Mouse (Mus musculus) embryonic facial prominence, embryonic 14.5 days (tissue): Measurements from ENCODE around the gene Olfr1065. TPM values are rescaled to one million over a fixed set of nuclear protein-coding genes. Genes with fewer than 3 reads are reported as not detected.
"Not testable (repeated sequence)": the region's sequence is repeated elsewhere in the genome, so short reads cannot be mapped to it uniquely, and the experiment has no call there.

Experiments used
- ATAC-seq: fragments of 200-750 bp; cut with Nextera tagmentation; 2 replicates; pipeline ENCODE4 v1.8.0; 2017; ENCODE audit warnings: low read depth, moderate number of reproducible peaks, moderate TSS enrichment
- DNase-seq: peaks from one replicate; pipeline ENCODE4 v3.0.0-alpha.2; 2015; ENCODE audit warnings: low spot score
- H3K27ac ChIP-seq: fragments of 300-500 bp; sonication (generic); replicated peaks from 2 replicates; pipeline ENCODE4 v1.5.1; 2014; ENCODE audit warnings: low read depth, mild to moderate bottlenecking, low read length, moderate library complexity
- H3K27me3 ChIP-seq: fragments of 300-500 bp; sonication (generic); replicated peaks from 2 replicates; pipeline ENCODE4 v1.6.1; 2014; ENCODE audit warnings: low read length; ENCODE audit not compliant: control insufficient read depth, insufficient read depth
- H3K36me3 ChIP-seq: fragments of 300-500 bp; sonication (generic); 2 replicates; pipeline ENCODE4 v1.6.1; 2014; ENCODE audit warnings: low read length, mixed read lengths; ENCODE audit not compliant: control insufficient read depth, insufficient read depth
- H3K4me1 ChIP-seq: fragments of 300-500 bp; sonication (generic); 2 replicates; pipeline ENCODE4 v1.6.1; 2014; ENCODE audit warnings: antibody characterized with exemption, low read length; ENCODE audit not compliant: control insufficient read depth, insufficient read depth
- H3K4me2 ChIP-seq: fragments of 300-500 bp; sonication (generic); 2 replicates; pipeline ENCODE4 v1.6.1; 2014; ENCODE audit warnings: low read depth, mild to moderate bottlenecking, low read length, moderate library complexity, mixed read lengths
- H3K4me3 ChIP-seq: fragments of 300-500 bp; sonication (generic); 2 replicates; pipeline ENCODE4 v1.5.1; 2014; ENCODE audit warnings: low read depth, mild to moderate bottlenecking, low read length
- H3K9ac ChIP-seq: fragments of 300-500 bp; sonication (generic); 2 replicates; pipeline ENCODE4 v1.6.1; 2014; ENCODE audit warnings: low read depth, mild to moderate bottlenecking, low read length, moderate library complexity, mixed read lengths
- H3K9me3 ChIP-seq: fragments of 300-500 bp; sonication (generic); 2 replicates; pipeline ENCODE4 v1.6.1; 2016; ENCODE audit warnings: low read length; ENCODE audit not compliant: control insufficient read depth
- WGBS: fragments of 180-500 bp; shearing (Covaris S2); extraction: QIAGEN DNeasy Blood & Tissue Kit; methylation state at CpG from one replicate; pipeline ENCODE4 v1.1.7; 2014; 5-methylcytosine and 5-hydroxymethylcytosine counted together
- polyA plus RNA-seq: library from polyadenylated mRNA; unstranded; fragments of >200 nt; fragmentation: Nextera tagmentation; extraction: Ambion mirVana; gene quantifications from 2 replicates; pipeline ENCODE4 v1.2.1, GENCODE M21; 2014

Gene Olfr1065
- 0.15 and 0.25 TPM in 2 replicates for polyA plus RNA-seq

DNA sequence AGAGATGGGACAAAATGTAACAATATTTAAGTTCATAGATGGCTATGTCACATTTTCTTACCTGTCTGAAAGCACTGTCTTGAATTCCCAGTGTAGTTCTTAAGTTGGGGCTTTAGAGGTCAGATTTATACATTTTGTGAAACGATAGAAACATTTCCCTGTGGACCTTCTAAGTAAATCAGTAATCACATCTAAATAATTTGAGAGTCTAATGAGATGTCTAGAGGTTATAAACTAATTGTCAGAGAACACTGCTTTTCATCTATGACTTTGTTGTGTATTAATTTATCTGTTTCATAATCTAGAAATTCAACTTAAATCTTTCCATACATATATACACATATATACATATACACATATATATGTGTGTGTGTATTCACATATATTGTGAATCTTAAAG, at the start of gene Olfr1065:
Olfr1065 (minus strand) TSS at position 101 of the 400 bp plus-strand sequence.
- not testable (repeated sequence) for H3K9ac ChIP-seq, H3K27me3 ChIP-seq, DNase-seq, ATAC-seq, H3K4me1 ChIP-seq, H3K36me3 ChIP-seq, H3K9me3 ChIP-seq, H3K4me2 ChIP-seq, H3K27ac ChIP-seq, H3K4me3 ChIP-seq
- no CpG with 5 or more reads among the region's 1 CpGs for WGBS

DNA sequence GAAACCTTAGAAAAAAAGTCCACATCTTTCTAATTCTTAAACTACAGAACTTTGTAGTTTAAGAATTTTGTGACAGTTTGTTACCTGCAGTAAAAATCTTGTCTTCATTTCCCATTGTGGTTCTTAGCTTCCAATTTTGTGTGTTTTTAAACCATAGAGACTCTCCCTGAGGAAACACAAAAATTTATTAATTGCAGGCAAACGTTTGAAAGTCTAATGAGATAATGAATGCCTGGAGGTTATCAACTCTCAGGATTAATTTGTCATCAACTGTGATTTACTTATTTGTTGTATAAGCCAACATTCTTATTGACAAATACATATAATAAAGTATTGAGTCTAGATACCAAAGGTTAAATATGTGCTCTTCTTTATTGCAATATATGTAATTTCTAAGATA, 36.9 kb upstream of the Olfr1065 start, which contains the start of gene Olfr228:
Olfr228 (minus strand) TSS at position 101 of the 400 bp plus-strand sequence.
- 29% methylated on average over 1 of the region's 1 CpGs for WGBS
- Histone ChIP-seq H3K4me2 (no peak within 1 kb of the TSS), H3K36me3 (no peaks in the 10 kb centered on the region), H3K27me3 (no peaks in the 10 kb centered on the region), H3K9ac (no peak within 1 kb of the TSS), H3K27ac (no peak within 1 kb of the TSS), H3K9me3 (no peaks in the 10 kb centered on the region), H3K4me3 (no peak within 1 kb of the TSS), H3K4me1 (no peaks in the 10 kb centered on the region)
- no peak for ATAC-seq
- no peak for DNase-seq

DNA sequence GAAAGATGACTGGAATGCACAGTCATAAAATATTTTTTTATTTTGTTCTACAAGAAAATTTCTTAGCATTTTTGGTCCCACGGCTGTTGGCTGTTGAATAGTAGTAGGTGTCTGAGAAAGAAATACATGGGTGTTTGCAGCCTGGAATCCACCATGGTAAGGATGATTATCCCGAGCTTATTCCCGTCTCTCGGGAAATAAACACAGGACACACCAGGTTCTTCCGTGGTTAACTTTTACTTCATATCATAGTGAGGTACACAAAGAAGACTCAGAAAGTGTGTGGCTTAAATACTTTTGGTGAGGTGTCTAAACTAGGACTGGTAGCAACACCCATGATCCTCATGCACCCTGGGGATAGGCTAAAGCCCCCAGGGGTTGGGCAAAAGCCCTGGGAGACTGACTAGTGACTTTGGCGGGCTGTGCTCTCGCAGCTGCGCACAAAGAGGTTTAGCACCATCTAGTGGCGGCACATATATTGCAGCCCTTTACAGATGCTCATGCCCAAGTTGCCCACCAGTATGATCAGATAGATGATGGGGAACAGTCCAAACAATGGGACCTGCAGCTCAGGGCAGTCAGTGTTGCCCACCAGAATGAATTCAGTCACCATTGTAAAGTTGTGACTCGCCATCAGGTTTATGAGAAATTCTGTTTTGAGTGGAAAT, 14.2 kb upstream of the Olfr1065 start:
- Histone ChIP-seq H3K4me2 (peak overlapping the region; percentile 26; the same call in 1 of the 2 replicates), H3K36me3 (no peaks in the 10 kb centered on the region)
- no peak for ATAC-seq

DNA sequence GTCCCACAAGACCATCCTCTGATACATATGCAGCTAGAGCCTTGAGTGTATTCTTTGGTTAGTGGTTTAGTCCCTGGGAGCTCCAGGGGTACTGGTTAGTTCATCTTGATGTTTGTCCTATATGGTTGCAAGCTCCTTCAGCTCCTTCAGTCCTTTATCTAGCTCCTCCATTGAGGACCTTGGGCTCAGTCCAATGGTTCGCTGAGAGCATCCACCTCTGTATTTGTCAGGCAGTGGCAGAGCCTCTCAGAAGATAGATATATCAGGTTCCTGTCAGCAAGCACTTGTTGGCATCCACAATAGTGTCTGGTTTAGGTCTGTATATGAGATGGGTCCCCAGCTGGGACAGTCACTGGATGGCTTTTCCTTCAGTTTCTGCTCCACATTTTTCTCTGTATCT, 10.0 kb upstream of the Olfr1065 start:
- no peak overlapping the region for H3K27ac ChIP-seq
- no peak overlapping the region for H3K9ac ChIP-seq
- no peak overlapping the region for H3K4me3 ChIP-seq
- no peak overlapping the region for H3K4me2 ChIP-seq
- H3K4me1 ChIP-seq: no peaks in the 10 kb centered on the region
- no peaks in the 10 kb centered on the region for H3K27me3 ChIP-seq
- H3K9me3 ChIP-seq: no peaks in the 10 kb centered on the region
- 58% methylated on average over 1 of the region's 1 CpGs for WGBS
- no peaks in the 10 kb centered on the region for H3K36me3 ChIP-seq
- no peak for ATAC-seq
- DNase-seq: no peak

More for the DNA sequence above, 14.2 kb upstream of the Olfr1065 start:
- H3K9ac ChIP-seq: 0 out of 2 replicates have a peak overlapping the region, but pooled peaks have one; percentile 5
- H3K4me1 ChIP-seq: no peaks in the 10 kb centered on the region
- 31% methylated on average over 10 of the region's 10 CpGs for WGBS
- H3K27me3 ChIP-seq: no peaks in the 10 kb centered on the region
- no peak overlapping the region for H3K4me3 ChIP-seq
- H3K27ac ChIP-seq: no peak overlapping the region
- DNase-seq: peak; percentile 42
- H3K9me3 ChIP-seq: no peaks in the 10 kb centered on the region

DNA sequence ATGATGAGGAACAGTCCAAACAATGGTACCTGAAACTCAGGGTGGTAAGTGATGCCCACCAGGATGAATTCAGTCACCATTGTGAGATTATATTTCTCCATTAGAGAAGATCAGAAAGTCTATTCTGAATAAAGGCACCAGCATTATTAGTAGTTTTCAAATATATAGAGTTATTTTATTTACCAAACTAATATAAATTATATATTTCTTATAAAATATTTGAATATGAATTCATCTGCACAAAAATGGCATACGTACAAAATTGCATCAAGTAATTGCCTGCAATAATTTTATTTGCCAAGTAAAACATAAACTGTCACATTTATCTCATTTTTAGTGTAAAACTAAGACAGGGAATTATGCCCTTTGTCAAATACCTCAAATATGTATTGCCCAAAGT, 5.8 kb upstream of the Olfr1065 start, which contains the start of gene Olfr1066:
Olfr1066 (minus strand) TSS at position 101 of the 400 bp plus-strand sequence.
- DNase-seq (no peak), ATAC-seq (no peak)
- H3K27ac ChIP-seq: no peak within 1 kb of the TSS
- H3K36me3 ChIP-seq: no peaks in the 10 kb centered on the region
- H3K4me2 ChIP-seq: no peak within 1 kb of the TSS
- no peaks in the 10 kb centered on the region for H3K9me3 ChIP-seq
- no peaks in the 10 kb centered on the region for H3K4me1 ChIP-seq
- H3K9ac ChIP-seq: no peak within 1 kb of the TSS
- no peaks in the 10 kb centered on the region for H3K27me3 ChIP-seq
- H3K4me3 ChIP-seq: no peak within 1 kb of the TSS
- 73% methylated on average over 1 of the region's 1 CpGs for WGBS

DNA sequence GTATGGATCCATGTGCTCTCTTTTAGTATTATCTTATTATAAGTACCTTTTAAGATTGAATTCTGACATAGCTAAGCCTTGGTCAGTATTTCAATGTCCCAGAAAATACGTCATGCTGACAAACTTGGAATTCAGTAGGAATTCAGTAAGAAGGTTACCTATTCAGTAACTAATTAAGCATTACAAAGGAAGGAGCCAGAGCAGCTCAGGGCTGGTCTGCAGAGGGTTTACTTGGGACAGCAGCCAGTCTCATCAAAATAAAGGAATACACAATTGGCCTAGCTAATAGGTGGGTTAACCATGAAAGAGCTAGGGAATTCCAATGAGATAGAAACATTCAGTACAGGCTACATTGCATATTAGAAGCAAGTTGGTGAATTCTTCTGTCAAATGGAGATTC, 8.3 kb downstream of the Olfr1065 start:
- not testable (repeated sequence) for H3K4me1 ChIP-seq, H3K4me2 ChIP-seq, H3K36me3 ChIP-seq, H3K9ac ChIP-seq, H3K9me3 ChIP-seq, ATAC-seq, H3K27ac ChIP-seq, H3K27me3 ChIP-seq, H3K4me3 ChIP-seq, DNase-seq
- WGBS: 66% methylated on average over 1 of the region's 1 CpGs

DNA sequence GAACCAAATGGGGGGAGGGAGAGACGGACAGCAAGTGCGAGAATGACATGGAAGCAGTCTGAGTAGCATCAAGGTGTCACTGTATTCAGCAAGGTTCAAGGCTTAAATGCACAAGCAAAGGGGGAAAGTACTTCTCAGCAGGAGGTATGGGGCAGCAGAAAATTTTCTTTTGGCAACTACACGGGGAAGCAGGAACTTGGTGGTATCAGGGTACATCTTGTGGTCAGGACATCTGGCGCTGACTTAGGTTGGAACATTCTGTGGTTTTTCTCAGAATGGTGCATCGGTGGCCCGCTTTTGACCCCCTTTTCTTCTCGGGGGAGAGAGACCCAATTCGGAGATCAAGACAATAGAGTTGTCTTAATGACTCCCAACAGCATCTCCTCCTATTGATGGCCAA, 21.9 kb downstream of the Olfr1065 start:
- 81% methylated on average over 8 of the region's 8 CpGs for WGBS
- not testable (repeated sequence) for ATAC-seq

DNA sequence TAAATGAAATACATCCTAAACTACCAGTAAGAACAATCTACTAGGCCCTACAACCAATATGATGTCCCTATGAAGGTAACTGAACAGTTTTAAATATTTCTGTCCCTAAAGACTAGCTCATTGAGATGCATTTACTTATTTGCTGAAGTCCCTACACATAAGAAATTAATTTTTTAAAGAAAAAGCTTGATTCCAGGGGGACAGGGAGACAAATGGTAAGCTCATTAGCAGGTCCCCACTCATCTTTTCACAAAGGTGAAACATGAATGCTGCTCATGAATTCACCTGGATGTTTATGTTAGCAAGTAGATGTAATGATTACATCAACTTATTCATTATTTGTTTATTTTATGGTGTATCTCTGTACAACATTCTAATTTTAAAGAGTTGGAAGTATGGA, 23.7 kb downstream of the Olfr1065 start, which contains the start of gene Olfr1062:
Olfr1062 (minus strand) TSS at position 101 of the 400 bp plus-strand sequence.
- not testable (repeated sequence) for DNase-seq, H3K9me3 ChIP-seq, H3K27me3 ChIP-seq, H3K4me1 ChIP-seq, H3K4me2 ChIP-seq, H3K9ac ChIP-seq, H3K27ac ChIP-seq, ATAC-seq, H3K4me3 ChIP-seq, H3K36me3 ChIP-seq

More for the DNA sequence above, 21.9 kb downstream of the Olfr1065 start:
- not testable (repeated sequence) for H3K27ac ChIP-seq, H3K4me3 ChIP-seq, H3K4me1 ChIP-seq, DNase-seq, H3K9me3 ChIP-seq, H3K36me3 ChIP-seq, H3K4me2 ChIP-seq, H3K27me3 ChIP-seq, H3K9ac ChIP-seq

DNA sequence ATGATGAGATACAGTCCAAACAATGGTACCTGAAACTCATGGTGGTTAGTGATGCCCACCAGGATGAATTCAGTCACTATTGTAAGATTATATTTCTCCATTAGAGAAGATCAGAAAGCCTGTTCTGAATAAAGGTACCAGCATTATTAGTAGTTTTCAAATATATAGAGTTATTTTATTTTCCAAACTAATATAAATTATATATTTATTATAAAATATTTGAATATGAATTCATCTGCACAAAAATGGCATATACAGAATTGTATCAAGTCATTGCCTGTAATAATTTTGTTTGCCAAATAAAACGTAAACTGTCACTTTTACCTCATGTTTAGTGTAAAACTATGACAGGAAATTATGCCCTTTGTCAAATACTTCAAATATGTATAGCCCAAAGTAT, 36.4 kb downstream of the Olfr1065 start, which contains the start of gene Olfr1061:
Olfr1061 (minus strand) TSS at position 101 of the 400 bp plus-strand sequence.
- Histone ChIP-seq H3K9ac (no peak within 1 kb of the TSS), H3K36me3 (no peaks in the 10 kb centered on the region), H3K4me1 (no peaks in the 10 kb centered on the region), H3K4me3 (no peak within 1 kb of the TSS), H3K27ac (no peak within 1 kb of the TSS), H3K4me2 (no peak within 1 kb of the TSS), H3K27me3 (no peaks in the 10 kb centered on the region), H3K9me3 (no peaks in the 10 kb centered on the region)
- WGBS: 81% methylated on average over 1 of the region's 1 CpGs
- ATAC-seq (no peak), DNase-seq (no peak)
